Mouse (Mus musculus): ENCODE data around the gene Pappa2. TPM values are rescaled to one million over a fixed set of nuclear protein-coding genes. Genes with fewer than 3 reads are reported as not detected.

Gene Pappa2
- total RNA-seq, 2 experiments from 2014 or later, result not detected

GRCm38 (mm10) chr1:158669971-158670592 is 310.2 kb downstream of the Pappa2 start:
- ATAC-seq (replicated peaks; ENCODE audit: low FRiP score, poor library complexity, severe bottlenecking), result no peak

GRCm38 (mm10) chr1:158666001-158666400 is 314.3 kb downstream of the Pappa2 start:
- ATAC-seq (replicated peaks; ENCODE audit: low FRiP score, poor library complexity, severe bottlenecking), result no peak
